ENCODE assay signal across 8 mouse cellular contexts in genomic region chr14:55634874-55635522, GRCm38 (mm10). TPM values are rescaled to one million over a fixed set of nuclear protein-coding genes. Genes with fewer than 3 reads are reported as not detected.
A peak's percentile ranks its signal among the peaks of the same experiment; 100 is the strongest.
DNase-seq lines count a peak whose midpoint lies in the region.

No protein-coding gene starts in this region.

- peak; percentile 73 for DNase-seq in adrenal gland, postnatal 14 days
- no peak for DNase-seq in adrenal gland, adult 8-10 months
- peak; percentile 58 for DNase-seq in 3T3-L1 (ENCODE audit: low read depth, low spot score)
- DNase-seq in cerebellum, adult 18-20 months, result peak; percentile 59 to 63
- peak; percentile 56 for DNase-seq in gastrocnemius, postnatal 10 days
- peak; percentile 27 to 50 for DNase-seq in kidney, postnatal 25 days
- DNase-seq in mesoderm, embryonic 11.5 days (ENCODE audit: low read depth, low spot score), result peak; percentile 25
- DNase-seq in ovary, postnatal 14 days (ENCODE audit: low spot score), result no peak

RNA-seq across cellular contexts. Expression of gene Ipo4, which starts 0.8 kb away (rescaled TPM):
- 78.2 and 105 TPM in 2 replicates for total RNA-seq in adrenal gland, postnatal 14 days (2021)
- 100 to 1,000 TPM in 3 of 4 experiments, 10 to 100 TPM in 1; 93.7 to 140 (median 111) TPM for total RNA-seq in adrenal gland, adult 8-10 months (2022)
- 10 to 100 TPM; 68.3 to 77.1 TPM for total RNA-seq in gastrocnemius, postnatal 10 days (2021)

RNA-seq across cellular contexts. Expression of gene Gm49378, which starts 2.7 kb away (rescaled TPM):
- 2.4 and 3.9 TPM in 2 replicates for total RNA-seq in adrenal gland, postnatal 14 days (2021)
- 1 to 10 TPM in 2 of 4 experiments, not detected in 2; 1.5 to 1.9 TPM for total RNA-seq in adrenal gland, adult 8-10 months (2022)
- total RNA-seq in gastrocnemius, postnatal 10 days (2021), result 1 to 10 TPM; 1.1 to 2.7 TPM

RNA-seq across cellular contexts. Expression of gene Tm9sf1, which starts 8.6 kb away (rescaled TPM):
- total RNA-seq in adrenal gland, postnatal 14 days (2021), result 68.4 and 78.5 TPM in 2 replicates
- 100 to 1,000 TPM in 2 of 4 experiments, 10 to 100 TPM in 2; 95.2 to 101 (median 98.7) TPM for total RNA-seq in adrenal gland, adult 8-10 months (2022)
- total RNA-seq in gastrocnemius, postnatal 10 days (2021), result 10 to 100 TPM; 29.2 to 33.2 TPM

RNA-seq across cellular contexts. Expression of gene Tssk4, which starts 15.0 kb away (rescaled TPM):
- 1.9 and 3.1 TPM in 2 replicates for total RNA-seq in adrenal gland, postnatal 14 days (2021)
- 1 to 10 TPM in 2 of 4 experiments, under 1 TPM in 2; 0.93 to 2.0 (median 1.5) TPM for total RNA-seq in adrenal gland, adult 8-10 months (2022)
- 1 to 10 TPM in 1 of 2 experiments, under 1 TPM in 1; 0.54 to 1.1 TPM for total RNA-seq in gastrocnemius, postnatal 10 days (2021)

RNA-seq across cellular contexts. Expression of gene Rec8, which starts 17.2 kb away (rescaled TPM):
- 4.4 and 6.9 TPM in 2 replicates for total RNA-seq in adrenal gland, postnatal 14 days (2021)
- total RNA-seq in adrenal gland, adult 8-10 months (2022), result 10 to 100 TPM; 12.0 to 18.1 (median 13.1) TPM
- under 1 TPM; 0.56 to 0.70 TPM for total RNA-seq in gastrocnemius, postnatal 10 days (2021)

Comparison
In these comparisons a context has a peak if more than half of its experiments do, and no peak if none do; other contexts are left out.
1. DNase-seq: peak in adrenal gland, postnatal 14 days (single experiment), 3T3-L1 (single experiment), cerebellum, adult 18-20 months (2 of 2), gastrocnemius, postnatal 10 days (single experiment), kidney, postnatal 25 days (2 of 2) and mesoderm, embryonic 11.5 days (single experiment); none in adrenal gland, adult 8-10 months (single experiment) and ovary, postnatal 14 days (single experiment).